Mouse (Mus musculus) heart, adult 8-10 months (tissue): ENCODE results near the gene Efna5. TPM values are rescaled to one million over a fixed set of nuclear protein-coding genes. Genes with fewer than 3 reads are reported as not detected.

Source experiments
- DNase-seq: peaks from one replicate; pipeline ENCODE4 v3.0.0; 2022; ENCODE audit warnings: low spot score
- total RNA-seq, 4 experiments: library from RNA; stranded (reverse); gene quantifications; 2 replicates each; pipeline ENCODE4 v1.2.4; 2022

The Efna5 gene
- total RNA-seq, 4 experiments from 2014 or later: 17.4 to 20.1 (median 19.1) TPM

GRCm38 (mm10) chr17:62702020-62702814 lies 178.9 kb downstream of the Efna5 start:
- no peak for DNase-seq

GRCm38 (mm10) chr17:62700791-62701602 lies 180.1 kb downstream of the Efna5 start:
- DNase-seq: no peak

GRCm38 (mm10) chr17:62694958-62695437 lies 186.1 kb downstream of the Efna5 start:
- DNase-seq: no peak

- no peak for DNase-seq
Measured at GRCm38 (mm10) chr17:62692242-62692641, 188.9 kb downstream of the Efna5 start.

GRCm38 (mm10) chr17:62691201-62691715 lies 189.9 kb downstream of the Efna5 start:
- no peak for DNase-seq

GRCm38 (mm10) chr17:62690256-62690655 lies 190.9 kb downstream of the Efna5 start:
- DNase-seq: no peak

- DNase-seq: no peak
Measured at GRCm38 (mm10) chr17:62689646-62690045, 191.5 kb downstream of the Efna5 start.

GRCm38 (mm10) chr17:62687369-62687768 lies 193.7 kb downstream of the Efna5 start:
- peak; percentile 57 for DNase-seq

GRCm38 (mm10) chr17:62685181-62685580 lies 195.9 kb downstream of the Efna5 start:
- DNase-seq: no peak

GRCm38 (mm10) chr17:62683142-62683541 lies 198.0 kb downstream of the Efna5 start:
- peak; percentile 49 for DNase-seq

- no peak for DNase-seq
Measured at GRCm38 (mm10) chr17:62681726-62682125, 199.4 kb downstream of the Efna5 start.

GRCm38 (mm10) chr17:62680737-62681136 lies 200.4 kb downstream of the Efna5 start:
- DNase-seq: no peak

GRCm38 (mm10) chr17:62676832-62677231 lies 204.3 kb downstream of the Efna5 start:
- DNase-seq: no peak

- no peak for DNase-seq
Measured at GRCm38 (mm10) chr17:62676409-62676808, 204.7 kb downstream of the Efna5 start.

- DNase-seq: no peak
Measured at GRCm38 (mm10) chr17:62675811-62676255, 205.3 kb downstream of the Efna5 start.

- no peak for DNase-seq
Measured at GRCm38 (mm10) chr17:62672068-62672467, 209.0 kb downstream of the Efna5 start.

GRCm38 (mm10) chr17:62666761-62667160 lies 214.4 kb downstream of the Efna5 start:
- DNase-seq: no peak

GRCm38 (mm10) chr17:62665823-62666222 lies 215.3 kb downstream of the Efna5 start:
- DNase-seq: no peak

GRCm38 (mm10) chr17:62664709-62665108 lies 216.4 kb downstream of the Efna5 start:
- no peak for DNase-seq

GRCm38 (mm10) chr17:62661801-62662200 lies 219.3 kb downstream of the Efna5 start:
- no peak for DNase-seq

GRCm38 (mm10) chr17:62659501-62660175 lies 221.5 kb downstream of the Efna5 start:
- no peak for DNase-seq
